22 mouse cellular contexts compared by ENCODE assay signal in the genomic region with DNA sequence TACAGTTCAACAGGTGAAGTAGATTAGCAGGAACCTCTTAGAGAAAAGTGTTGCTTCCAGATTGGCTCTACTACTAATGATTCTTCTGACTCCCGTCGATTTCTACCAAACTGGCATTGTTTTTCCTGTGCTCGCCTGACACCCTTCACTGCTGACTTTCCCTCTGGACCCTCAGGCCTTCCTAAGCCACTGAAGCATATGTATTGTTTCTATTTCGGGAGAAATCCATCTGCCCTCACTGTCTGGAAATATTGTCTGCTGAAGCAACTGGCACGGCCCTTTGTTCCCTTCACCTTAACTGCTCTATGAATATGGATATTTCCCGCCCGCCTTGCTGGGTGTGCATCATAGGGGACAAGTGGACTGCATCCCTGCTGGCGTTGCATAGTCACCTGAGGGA.
"Had no signal": no experiment of that assay in that cellular context is flagged by ENCODE, and none has a peak within 500 bp of the region (broad histone marks: within the 10 kb centered on the region; RNA-seq: fewer than 3 reads in every experiment).

No protein-coding gene starts in this region.

- DNase-seq: kidney, adult 18-20 months; kidney, adult 9 months; kidney, postnatal 25 days; layer of hippocampus, postnatal 36 days; left cerebral cortex, postnatal 4 days; liver, postnatal 0 days; lung, embryonic 14.5 days; right cerebral cortex, postnatal 4 days; thymus, adult 2 months; thymus, postnatal 14 days; thymus, postnatal 4 days had no signal

- H3K36me3 ChIP-seq: limb, embryonic 12.5 days; limb, embryonic 15.5 days had no signal

- ATAC-seq: intestine, embryonic 16.5 days; liver, postnatal 0 days; lung, postnatal 0 days had no signal

- H3K9me3 ChIP-seq: limb, embryonic 12.5 days; limb, embryonic 15.5 days had no signal

- H3K4me2 ChIP-seq: limb, embryonic 12.5 days; limb, embryonic 15.5 days; liver, embryonic 11.5 days; lung, embryonic 14.5 days had no signal

- H3K4me3 ChIP-seq: layer of hippocampus, adult 2 months; left cerebral cortex, adult 2 months; limb, embryonic 12.5 days; limb, embryonic 15.5 days; myocyte had no signal

- H3K27ac ChIP-seq: layer of hippocampus, adult 2 months; left cerebral cortex, adult 2 months; limb, embryonic 12.5 days; limb, embryonic 15.5 days; liver, embryonic 14.5 days; macrophage; stomach, postnatal 0 days had no signal

- H3K9ac ChIP-seq: limb, embryonic 12.5 days; limb, embryonic 15.5 days; liver, embryonic 14.5 days; liver, postnatal 0 days; lung, embryonic 14.5 days had no signal

- H3K4me1 ChIP-seq: limb, embryonic 12.5 days; limb, embryonic 15.5 days had no signal

- H3K27me3 ChIP-seq: limb, embryonic 12.5 days; limb, embryonic 15.5 days had no signal
